Mouse (Mus musculus) embryonic fibroblast, embryonic 13.5 days (primary cell): ENCODE results near the gene Ncaph2. TPM values are rescaled to one million over a fixed set of nuclear protein-coding genes. Genes with fewer than 3 reads are reported as not detected.

Experiments used
- H3K27ac ChIP-seq: 2 replicates; pipeline ENCODE4 v1.5.1; 2012; ENCODE audit warnings: low read length, control low read depth, inconsistent platforms; ENCODE audit not compliant: insufficient read depth
- H3K4me1 ChIP-seq: 2 replicates; pipeline ENCODE4 v1.6.1; 2011; ENCODE audit warnings: low read length; ENCODE audit not compliant: control insufficient read depth, insufficient read depth
- H3K4me3 ChIP-seq: 2 replicates; pipeline ENCODE4 v1.5.1; 2011; ENCODE audit warnings: mild to moderate bottlenecking, control low read depth, low read length; ENCODE audit not compliant: insufficient read depth
- CTCF ChIP-seq: IDR thresholded peaks from 2 replicates; pipeline ENCODE4 v1.5.1; 2011; ENCODE audit warnings: mild to moderate bottlenecking, control low read depth, low read length, moderate library complexity, borderline replicate concordance; ENCODE audit not compliant: insufficient read depth
- POLR2A ChIP-seq: IDR thresholded peaks from 2 replicates; pipeline ENCODE4 v1.6.1; 2011; ENCODE audit warnings: low read depth, mild to moderate bottlenecking, control low read depth, low read length, moderate library complexity
- polyA plus RNA-seq: library from polyadenylated mRNA; stranded (reverse); fragments of >200 nt; gene quantifications from 2 replicates; pipeline ENCODE4 v1.2.4, GENCODE M21; 2011; ENCODE audit warnings: low read depth; ENCODE audit not compliant: missing spikeins, insufficient read length

Ncaph2 gene
- polyA plus RNA-seq, 1 experiment = 94.2 TPM

GRCm38 (mm10) chr15:89404831-89405623, 49.5 kb downstream of the Ncaph2 start:
- Histone ChIP-seq H3K4me1 (no peaks in the 10 kb centered on the region), H3K4me3 (no peak overlapping the region), H3K27ac (no peak overlapping the region)
- TF ChIP-seq CTCF (no peak), POLR2A (no peak)

GRCm38 (mm10) chr15:89406691-89407090, 51.2 kb downstream of the Ncaph2 start:
- Histone ChIP-seq H3K4me1 (no peaks in the 10 kb centered on the region), H3K27ac (no peak overlapping the region), H3K4me3 (no peak overlapping the region)
- no peak for TF ChIP-seq CTCF

DNA sequence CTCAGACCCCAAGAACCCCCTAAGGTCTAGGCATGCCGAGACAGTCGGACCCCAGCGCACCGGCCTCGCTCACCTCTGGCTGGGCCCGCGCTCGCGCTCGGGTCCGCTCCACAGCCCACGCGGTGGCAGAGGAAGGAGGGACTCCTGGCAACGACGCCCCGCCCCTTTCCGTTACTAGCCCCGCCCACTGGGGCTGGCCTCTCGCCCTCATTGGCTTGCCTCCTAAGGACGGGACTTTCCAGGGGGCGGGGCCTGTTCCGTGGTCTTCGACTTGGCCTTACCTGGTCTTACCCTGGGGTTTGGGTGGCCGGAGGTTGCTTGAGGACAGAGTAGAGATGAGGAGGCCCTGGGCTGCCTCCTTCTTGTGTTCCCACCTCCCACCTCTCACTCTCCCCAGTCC, 54.6 kb downstream of the Ncaph2 start, which contains the start of gene Syce3:
TSS of gene Syce3 (minus strand) at position 386 of the 400 bp plus-strand sequence.
- Histone ChIP-seq H3K27ac (no peak within 1 kb of the TSS), H3K4me3 (no peak within 1 kb of the TSS), H3K4me1 (no peaks in the 10 kb centered on the region)
- no peak for TF ChIP-seq CTCF
- TF ChIP-seq POLR2A = no peak

GRCm38 (mm10) chr15:89415282-89415681, 59.8 kb downstream of the Ncaph2 start:
- no peaks in the 10 kb centered on the region for H3K4me1 ChIP-seq
- no peak overlapping the region for H3K4me3 ChIP-seq
- no peak overlapping the region for H3K27ac ChIP-seq
- TF ChIP-seq POLR2A = no peak
- TF ChIP-seq CTCF = no peak

DNA sequence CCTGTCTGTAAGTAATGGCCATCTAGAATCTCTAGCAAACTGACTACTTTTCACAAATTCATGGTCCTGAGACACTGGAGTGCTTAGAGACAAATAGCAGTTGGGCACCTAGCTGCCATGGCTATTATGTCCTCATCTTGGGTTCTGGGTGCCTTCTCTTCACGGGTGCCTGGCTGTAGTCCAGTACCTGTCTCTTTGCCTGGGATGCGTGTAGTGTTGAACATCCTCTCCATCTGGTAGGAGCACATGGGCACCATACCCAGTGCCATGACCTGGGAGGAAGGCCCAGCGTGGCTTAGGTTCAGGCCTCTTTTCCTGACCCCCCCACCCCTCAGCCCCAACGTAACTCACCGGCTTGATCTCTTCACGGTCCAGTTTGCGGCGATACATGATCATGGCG, 66.4 kb downstream of the Ncaph2 start:
- Histone ChIP-seq H3K4me3 (no peak overlapping the region), H3K4me1 (no peaks in the 10 kb centered on the region), H3K27ac (no peak overlapping the region)
- TF ChIP-seq CTCF (no peak), POLR2A (no peak)

Other genes starting within 250 kb of the Ncaph2 start
- 13.5 and 14.2 TPM in 2 replicates for gene Tubgcp6, start 232.6 kb upstream of the Ncaph2 start, polyA plus RNA-seq
- 6.4 and 7.2 TPM in 2 replicates for gene Hdac10, start 227.0 kb upstream of the Ncaph2 start, polyA plus RNA-seq
- 10.1 and 16.4 TPM in 2 replicates for gene Mapk12, start 215.0 kb upstream of the Ncaph2 start, polyA plus RNA-seq
- gene Mapk11, start 206.1 kb upstream of the Ncaph2 start, polyA plus RNA-seq = 7.3 and 10.8 TPM in 2 replicates
- gene Plxnb2, start 174.9 kb upstream of the Ncaph2 start, polyA plus RNA-seq = 194 and 237 TPM in 2 replicates
- 3.1 and 4.2 TPM in 2 replicates for gene Dennd6b, start 159.2 kb upstream of the Ncaph2 start, polyA plus RNA-seq
- 32.4 and 43.1 TPM in 2 replicates for gene Ppp6r2, start 144.2 kb upstream of the Ncaph2 start, polyA plus RNA-seq
- 75.9 and 95.7 TPM in 2 replicates for gene Sbf1, start 40.4 kb upstream of the Ncaph2 start, polyA plus RNA-seq
- gene Adm2, start 33.0 kb upstream of the Ncaph2 start, polyA plus RNA-seq = 7.7 and 8.4 TPM in 2 replicates
- gene Miox, start 21.3 kb upstream of the Ncaph2 start, polyA plus RNA-seq = not detected in 2 replicates
- 82.5 and 83.0 TPM in 2 replicates for gene Lmf2, start 60 bp upstream of the Ncaph2 start, polyA plus RNA-seq
- gene Sco2, start 18.1 kb downstream of the Ncaph2 start, polyA plus RNA-seq = 13.8 and 14.1 TPM in 2 replicates
- gene Tymp, start 21.3 kb downstream of the Ncaph2 start, polyA plus RNA-seq = not detected in 2 replicates
- not detected in 2 replicates for gene Odf3b, start 23.6 kb downstream of the Ncaph2 start, polyA plus RNA-seq
- not detected in 2 replicates for gene Klhdc7b, start 29.2 kb downstream of the Ncaph2 start, polyA plus RNA-seq
- gene Syce3, start 54.8 kb downstream of the Ncaph2 start, polyA plus RNA-seq = not detected in 2 replicates
- 2.2 TPM in 1 of 2 replicates, not detected in the other for gene Cpt1b, start 70.1 kb downstream of the Ncaph2 start, polyA plus RNA-seq
- gene C730034F03Rik, start 73.9 kb downstream of the Ncaph2 start, polyA plus RNA-seq = 1.3 and 1.4 TPM in 2 replicates
- gene Gm44502, start 74.0 kb downstream of the Ncaph2 start, polyA plus RNA-seq = 1.6 TPM in 1 of 2 replicates, not detected in the other
- gene Chkb, start 74.2 kb downstream of the Ncaph2 start, polyA plus RNA-seq = 29.4 and 33.1 TPM in 2 replicates
- 0.49 TPM in 1 of 2 replicates, not detected in the other for gene Mapk8ip2, start 98.2 kb downstream of the Ncaph2 start, polyA plus RNA-seq
- 41.6 and 42.5 TPM in 2 replicates for gene Arsa, start 121.7 kb downstream of the Ncaph2 start, polyA plus RNA-seq
- 2.3 and 2.7 TPM in 2 replicates for gene Shank3, start 143.9 kb downstream of the Ncaph2 start, polyA plus RNA-seq
- not detected in 2 replicates for gene Acr, start 212.6 kb downstream of the Ncaph2 start, polyA plus RNA-seq
- gene Rabl2, start 236.2 kb downstream of the Ncaph2 start, polyA plus RNA-seq = 15.2 and 26.9 TPM in 2 replicates